Mouse (Mus musculus) ovary, postnatal 14 days (tissue): ENCODE results near the gene Atp6v0b.

Source experiments
- DNase-seq: peaks from one replicate; pipeline ENCODE4 v3.0.0; 2022; ENCODE audit warnings: low spot score

Atp6v0b gene

DNA sequence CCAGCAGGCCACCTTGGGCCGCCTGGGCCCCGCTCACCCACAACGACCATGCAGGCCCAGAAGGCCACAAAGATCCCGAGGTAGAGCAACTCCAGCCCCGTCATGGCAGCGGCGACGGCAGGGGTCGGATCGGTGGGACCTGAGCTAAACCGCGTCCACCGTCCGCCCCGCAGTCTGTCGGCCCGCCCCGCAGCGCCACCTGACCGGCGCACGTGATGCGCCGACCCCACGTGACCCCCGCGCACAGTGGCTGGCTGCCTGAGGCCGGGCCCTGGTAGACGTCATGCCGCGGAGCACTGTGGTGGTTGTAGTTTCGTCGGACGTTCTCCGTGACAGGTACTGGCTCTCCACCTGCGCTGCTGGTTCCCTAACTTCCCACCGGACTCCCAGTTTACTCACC is at the start of gene Atp6v0b:
Atp6v0b (minus strand) TSS at position 201 of the 400 bp plus-strand sequence.
- DNase-seq, result peak; percentile 89

DNA sequence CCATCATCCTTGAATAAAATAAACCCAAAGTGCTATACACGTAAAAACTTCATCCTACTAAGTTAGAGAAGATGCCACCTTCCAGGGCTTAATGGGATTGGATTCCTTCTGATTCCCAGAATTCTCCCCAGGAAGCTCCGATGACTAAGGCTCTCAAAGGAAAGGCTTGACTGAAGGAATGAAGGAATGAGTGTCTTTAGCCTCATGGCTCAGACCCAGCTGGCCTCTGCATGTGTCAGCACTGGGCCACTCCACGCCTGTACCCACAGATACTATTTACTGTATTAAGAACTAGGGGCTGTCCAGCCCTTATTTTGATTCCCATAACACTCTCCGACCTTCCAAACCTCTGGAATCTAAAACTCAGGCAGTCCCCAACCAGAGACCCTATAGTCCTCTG is 46.9 kb upstream of the Atp6v0b start:
- no peak for DNase-seq

DNA sequence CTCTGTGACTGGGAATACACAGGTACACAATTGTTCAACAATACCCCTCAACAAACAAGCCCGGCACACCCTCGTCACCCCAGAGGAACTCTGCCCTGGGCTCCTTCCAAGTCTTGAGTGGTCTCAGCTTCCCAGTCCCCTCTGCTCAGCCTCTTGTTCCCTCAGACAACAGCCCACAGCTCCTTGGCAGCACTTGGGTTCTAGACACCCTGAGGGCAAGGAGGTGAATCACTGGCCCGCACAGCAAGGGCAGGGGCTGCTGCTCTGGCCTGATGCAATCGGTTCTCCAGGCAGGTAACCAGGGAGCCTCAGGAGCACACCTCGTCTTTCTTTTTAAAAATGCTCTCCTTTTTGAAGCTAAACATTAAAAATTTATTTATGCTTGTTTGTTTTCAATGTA is 46.1 kb upstream of the Atp6v0b start:
- DNase-seq, result no peak

DNA sequence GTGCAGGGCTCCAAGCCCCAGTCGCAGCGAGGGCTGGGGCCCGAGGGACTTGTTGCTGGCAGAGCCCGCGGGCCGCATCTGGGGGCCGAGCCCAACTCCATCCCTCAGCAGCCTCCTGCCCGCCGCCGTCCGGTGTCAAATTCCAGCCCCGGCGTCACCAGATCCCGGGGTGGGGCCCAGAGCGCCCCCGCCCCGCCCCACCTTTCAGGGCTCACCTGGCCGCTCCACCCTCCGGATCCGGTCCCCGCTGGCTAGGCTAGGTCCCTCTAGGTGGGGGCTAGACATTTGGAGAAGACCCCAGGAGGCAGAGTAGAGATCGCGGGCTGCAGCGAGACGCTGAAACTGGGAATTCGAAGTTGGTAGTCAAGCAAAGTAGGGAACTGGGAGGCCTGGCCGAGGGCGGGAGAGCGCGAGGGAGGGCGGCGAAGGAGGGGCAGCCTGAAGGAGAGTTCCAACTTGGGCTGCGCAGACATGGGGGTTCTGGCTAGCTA is 42.3 kb upstream of the Atp6v0b start, which contains the start of gene Artn:
Artn (minus strand) TSS at position 373 of the 491 bp plus-strand sequence.
- DNase-seq, result no peak

DNA sequence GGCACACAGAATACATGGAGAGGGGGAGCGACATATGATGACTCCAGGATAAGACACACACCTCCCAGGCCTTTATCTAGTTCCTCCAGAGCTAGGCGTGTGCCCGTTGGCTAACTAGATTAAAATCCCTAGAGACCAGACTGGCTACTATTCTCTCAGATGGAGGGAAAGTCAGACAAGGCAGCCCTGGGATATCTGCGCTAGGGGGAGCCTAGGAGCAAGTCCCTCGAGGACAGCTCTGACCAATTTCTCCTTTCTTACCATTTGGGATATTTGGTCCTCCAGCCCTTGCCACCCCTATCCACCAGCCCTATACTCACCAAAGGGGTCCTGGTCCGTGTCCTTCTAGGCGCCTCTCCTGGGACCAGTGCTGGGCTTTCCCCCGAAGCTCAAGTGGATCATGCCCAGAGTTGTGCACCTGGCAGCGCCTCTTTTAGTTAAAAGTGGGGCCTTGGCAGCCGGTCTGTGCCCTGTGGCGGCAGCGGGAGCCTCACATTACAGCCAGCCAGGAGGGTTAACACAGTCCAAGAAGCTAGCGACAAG is 41.6 kb upstream of the Atp6v0b start:
- no peak for DNase-seq

DNA sequence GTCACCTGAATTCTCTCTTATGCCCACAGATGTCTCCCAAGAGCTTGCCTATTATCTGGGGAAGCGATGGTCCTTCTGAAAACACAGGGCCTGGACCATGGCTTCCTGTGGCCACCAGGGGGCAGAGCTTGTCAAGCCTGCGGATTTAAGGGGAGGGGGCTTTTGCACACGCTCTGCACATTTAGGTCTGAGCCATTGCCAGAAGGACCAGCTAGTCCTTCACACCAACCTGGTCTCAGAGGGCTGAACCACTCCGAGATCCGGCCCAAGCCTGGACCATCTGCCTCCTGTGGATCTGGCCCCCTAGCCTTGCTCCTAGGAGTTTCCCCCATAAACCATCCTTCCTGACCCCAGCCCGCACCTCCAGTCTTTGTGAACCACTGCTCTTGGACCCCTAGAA is 41.1 kb upstream of the Atp6v0b start:
- DNase-seq, result no peak

DNA sequence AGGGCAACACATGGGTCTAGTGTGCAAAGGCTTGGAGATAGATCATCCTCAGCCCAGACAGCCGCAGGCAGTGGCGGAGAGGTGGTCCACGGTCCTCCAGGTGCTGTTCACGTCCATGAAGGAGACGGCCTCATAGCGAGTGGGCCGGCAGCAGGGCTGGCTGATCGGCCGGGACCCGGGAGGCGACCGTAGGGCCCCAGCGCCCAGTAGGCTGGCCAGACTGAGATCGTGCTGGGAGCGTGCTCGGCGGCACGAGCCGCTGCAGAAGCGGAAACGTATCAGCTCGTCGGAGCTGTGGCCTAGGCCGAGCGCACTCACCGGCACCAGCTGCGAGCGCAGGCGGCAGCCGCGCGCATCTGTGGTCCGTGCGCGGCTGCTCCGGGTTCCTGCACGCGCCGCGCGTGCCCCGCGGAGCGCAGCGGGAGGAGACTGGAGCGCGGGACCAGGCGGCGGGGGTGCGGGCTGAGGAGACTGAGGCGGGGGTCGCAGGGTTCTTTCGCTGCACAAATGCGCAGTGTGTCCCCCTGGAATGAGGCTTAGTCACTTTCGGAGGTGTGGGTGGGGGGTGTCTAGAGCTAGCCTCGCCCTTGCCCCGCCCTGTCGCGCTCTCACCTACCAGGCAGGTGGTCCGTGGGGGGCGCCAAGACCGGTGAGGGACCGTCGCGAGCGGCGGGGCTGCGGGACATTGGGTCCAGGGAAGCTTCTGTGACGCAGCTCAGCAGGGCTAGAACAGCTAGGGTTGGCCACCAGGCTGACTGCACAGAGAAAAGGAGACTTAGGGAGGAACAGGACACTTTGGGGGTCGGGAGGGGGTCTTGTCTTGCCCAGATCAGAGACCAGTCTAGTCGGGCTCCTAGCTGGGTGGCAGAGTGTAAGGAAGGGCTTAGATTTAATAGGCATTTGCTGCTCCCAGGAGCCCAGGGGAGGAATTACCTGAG is 39.7 kb upstream of the Atp6v0b start:
- no peak for DNase-seq

DNA sequence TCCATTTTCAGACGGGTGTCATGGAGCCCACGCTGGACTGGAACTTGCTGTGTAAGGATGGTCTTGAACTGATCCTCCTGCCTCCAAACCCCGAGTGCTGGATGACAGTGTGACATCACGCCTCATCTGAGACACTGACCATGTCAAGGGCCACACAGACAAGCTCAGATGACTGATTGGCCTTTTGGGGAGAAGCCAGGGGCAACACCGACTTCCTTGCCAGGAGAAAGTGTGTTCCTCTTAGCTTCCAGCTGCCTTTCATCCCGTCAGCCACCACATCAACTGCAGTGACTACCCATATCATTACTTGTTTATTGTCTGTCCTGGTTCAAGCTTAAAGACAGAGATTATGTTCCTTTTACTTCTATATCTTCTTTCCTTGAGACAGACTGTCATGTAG is 37.8 kb upstream of the Atp6v0b start:
- DNase-seq, result no peak

DNA sequence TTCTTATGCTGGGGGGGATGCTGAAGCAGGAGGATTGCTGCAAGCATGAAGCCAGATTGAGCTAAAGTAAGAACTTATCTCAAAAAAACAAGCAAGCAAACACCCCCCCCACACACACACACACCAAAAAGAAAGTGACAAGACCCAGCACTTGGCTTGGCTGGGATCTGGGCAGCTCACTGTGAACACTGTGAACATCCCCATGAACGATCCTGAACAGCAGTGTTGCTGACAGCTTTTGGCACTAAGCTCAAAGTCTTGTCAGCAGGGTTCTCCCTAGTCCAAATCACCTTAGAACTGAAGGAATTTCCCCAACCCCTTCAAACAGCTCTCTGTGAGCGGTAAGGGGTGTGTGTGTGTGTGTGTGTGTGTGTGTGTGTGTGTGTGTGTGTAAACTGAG is 36.3 kb upstream of the Atp6v0b start:
- DNase-seq, result no peak

DNA sequence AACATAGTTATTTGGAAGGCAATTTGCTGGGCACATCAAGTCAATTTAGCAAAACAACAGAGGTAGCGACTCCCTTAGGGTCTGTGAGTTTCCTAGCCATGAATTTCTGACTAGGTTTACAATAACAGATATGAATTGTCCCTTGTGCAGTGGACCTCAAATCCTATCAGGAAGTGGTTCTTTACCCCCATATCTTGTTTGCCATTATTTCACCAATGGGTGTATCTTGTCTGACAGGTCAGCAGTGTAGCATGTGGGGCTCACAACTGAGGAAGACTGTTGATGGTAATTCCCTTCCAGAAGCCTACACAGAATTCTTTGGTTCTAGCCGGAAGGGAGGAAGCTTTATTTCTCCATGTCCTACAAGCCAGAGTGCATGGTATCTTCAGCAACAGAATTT is 34.2 kb upstream of the Atp6v0b start:
- no peak for DNase-seq

DNA sequence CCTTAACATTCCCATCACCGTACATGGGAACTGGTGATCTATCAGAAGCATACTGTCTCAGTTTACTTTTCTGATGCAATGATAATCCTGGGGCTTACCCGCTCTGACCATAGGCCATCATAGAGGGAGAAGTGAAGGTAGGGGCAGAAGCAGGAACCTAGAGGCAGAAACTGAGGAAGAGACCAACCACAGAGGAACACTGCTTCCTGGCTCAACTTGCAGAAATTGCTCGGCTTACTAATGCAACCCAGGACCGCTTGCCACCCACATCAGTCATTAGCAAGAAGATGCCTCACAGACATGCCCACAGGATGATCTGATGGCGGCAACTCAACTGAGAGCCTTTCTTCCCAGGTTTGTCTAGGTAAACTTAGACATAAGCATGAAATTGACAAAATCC is 31.6 kb upstream of the Atp6v0b start:
- DNase-seq, result no peak

DNA sequence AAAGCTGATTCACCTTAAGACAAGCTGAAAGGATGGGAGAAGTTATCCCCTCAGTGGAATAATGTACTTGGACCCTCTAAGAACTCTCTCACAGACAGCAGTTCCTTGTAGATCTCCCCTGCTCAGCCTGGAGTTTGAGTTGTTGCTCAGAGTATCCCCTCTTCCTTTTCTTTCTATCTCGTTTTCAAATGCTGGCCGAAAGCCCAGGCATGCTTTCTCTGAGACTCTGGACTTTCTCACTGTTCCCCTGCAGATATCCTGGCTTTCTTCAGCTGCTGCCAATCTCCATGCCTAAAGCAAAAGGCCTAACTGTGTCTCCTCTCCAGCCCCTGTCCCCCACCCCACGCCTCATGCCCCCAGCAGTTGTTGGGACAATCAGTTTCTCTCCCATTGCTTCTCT is 31.1 kb upstream of the Atp6v0b start:
- DNase-seq, result no peak

DNA sequence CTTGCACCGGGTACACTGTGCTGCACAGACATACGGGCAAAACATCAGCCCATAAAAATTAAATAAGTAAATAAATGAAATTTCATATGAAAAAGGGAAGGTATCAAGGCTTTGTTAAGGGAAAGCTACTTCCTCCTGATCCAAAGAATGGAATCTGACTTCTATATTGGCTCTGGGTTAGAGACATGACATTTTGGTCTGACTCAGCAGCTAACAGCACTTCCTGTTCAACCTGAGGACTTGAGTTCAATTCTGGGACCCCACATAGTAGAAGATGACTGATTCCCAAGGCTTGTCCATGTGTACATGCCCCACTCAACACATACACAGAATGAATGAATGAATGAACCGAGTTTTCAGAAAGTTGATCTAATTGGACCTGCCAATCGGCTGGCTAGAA is 30.7 kb upstream of the Atp6v0b start:
- no peak for DNase-seq

DNA sequence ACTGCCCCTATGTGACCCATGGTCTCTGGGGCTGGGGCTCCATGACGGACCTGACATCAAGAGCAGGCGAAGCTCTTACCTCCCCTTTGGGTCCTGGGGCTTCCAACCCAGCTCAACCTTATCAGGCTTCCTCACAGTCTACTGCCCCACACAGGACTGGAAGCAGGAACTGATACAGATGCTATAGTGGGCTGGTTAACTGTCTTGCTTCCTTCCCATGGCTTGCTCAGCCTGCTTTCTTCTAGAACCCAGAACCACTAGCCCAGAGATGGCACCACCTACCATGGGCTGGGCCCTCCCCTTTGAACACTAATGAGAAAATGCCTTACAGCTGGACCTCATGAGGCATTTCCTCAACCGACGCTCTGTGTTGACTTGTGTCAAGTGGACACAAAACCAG is 30.3 kb upstream of the Atp6v0b start:
- DNase-seq, result no peak

DNA sequence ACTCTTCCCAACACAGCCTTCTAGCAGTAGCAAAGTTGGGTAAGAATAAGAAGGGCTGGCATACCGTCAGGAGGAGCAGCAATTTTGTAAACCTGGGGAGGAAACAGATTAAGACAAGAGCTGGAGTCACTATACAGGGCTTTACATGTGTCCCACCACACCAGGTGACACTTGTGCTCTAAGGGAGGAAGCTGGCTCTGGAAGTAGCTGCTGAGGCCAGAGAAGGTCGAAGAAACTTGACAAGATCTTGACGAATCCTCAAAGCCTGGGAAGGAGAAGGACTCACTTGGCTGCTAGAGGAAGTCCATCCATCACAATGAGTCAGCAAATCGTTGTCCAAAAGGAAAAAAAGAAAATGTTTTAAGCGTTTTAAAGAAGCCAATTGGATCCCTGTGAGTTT is 29.3 kb upstream of the Atp6v0b start:
- no peak for DNase-seq

DNA sequence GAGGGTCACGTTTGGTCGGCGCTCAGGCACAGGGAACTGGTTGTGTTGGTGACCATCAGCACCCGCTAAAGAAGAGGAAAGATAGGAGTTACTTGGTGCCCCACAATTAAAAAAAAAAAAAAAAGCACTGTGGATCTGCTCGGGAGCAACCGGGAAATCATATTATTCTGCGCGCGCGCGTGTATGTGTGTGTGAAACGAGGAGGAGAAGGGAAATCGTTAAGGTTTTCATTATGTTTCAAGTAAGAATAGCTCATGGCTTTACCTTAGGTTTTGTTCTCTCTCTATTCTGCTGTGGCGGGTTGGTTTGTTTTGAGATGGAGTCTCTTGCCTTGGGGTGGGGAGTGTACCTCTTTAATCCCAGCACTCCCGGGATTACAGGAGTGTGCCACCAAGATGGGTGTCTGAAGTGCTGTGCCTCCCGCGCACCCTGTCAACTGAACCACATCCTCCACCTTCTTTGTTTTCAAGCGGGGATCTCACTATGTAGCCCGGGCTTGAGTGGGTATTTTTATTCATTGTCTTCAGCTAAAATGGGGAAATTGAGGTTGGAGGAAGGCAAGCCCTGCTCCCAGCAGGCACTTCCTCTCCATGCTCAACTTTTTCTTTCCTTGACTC is 28.5 kb upstream of the Atp6v0b start:
- no peak for DNase-seq

DNA sequence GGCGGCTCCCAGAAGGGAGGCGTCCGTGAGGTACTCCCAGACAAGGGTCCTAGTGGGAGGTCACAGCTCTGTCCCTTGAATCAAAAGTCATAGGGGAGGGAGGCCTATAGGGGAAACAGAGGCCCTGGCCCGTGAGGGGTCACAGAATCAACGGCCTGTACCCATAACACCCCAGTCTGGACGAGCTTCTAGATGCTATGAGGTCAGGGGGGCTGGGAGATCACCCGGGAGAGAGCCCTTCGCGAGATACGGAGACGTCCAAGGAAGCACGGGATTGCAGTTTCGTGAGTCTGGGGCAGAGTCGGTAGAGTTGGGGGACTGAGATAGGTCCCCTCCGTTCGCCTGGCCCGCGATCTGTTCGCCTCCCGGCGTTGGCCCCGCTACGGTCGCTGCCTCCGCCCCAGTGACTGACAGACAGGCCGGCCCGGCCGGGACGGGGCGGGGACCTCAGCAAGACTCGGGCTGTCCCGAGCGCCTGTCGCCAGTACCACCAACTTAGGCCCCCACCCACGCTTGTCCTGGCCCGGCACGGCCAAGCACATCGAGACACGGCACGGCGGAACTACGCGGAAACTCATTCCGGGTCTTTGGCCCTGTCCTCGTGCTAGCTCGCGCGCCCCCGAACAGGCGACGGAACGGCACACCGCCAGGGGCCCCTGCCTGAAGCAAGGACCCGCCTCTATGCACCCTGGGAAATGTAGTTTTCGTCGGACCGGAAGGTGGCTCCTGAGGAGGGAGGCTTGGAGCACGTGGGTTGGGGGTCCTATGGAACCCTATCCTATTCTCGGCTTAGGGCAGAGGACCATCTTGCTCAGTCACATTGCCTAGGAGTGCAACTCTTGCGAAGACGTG is 27.7 kb upstream of the Atp6v0b start, which contains the start of gene Ipo13:
Ipo13 (minus strand) TSS at position 409 of the 852 bp plus-strand sequence.
- peak; percentile 93 for DNase-seq

DNA sequence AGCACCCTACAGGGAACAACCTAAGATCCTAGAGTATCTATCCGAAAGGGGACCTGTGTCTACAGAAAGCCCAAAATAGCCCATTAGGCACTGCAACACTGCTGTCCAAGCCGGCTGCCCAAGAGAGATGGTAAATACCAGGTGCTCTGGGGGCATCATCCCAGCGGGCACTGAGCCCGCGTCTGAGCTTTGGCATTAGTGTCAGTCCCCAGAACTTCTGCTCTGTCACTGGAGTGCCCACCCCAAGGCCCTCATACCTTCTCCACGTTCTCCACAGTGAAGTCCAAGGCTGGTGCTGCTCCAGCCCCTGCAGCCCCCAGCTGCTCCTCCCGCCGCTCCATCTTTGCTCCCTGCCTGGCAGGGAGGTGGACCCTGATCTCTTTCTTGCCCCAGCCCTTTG is 26.9 kb upstream of the Atp6v0b start:
- DNase-seq, result no peak

DNA sequence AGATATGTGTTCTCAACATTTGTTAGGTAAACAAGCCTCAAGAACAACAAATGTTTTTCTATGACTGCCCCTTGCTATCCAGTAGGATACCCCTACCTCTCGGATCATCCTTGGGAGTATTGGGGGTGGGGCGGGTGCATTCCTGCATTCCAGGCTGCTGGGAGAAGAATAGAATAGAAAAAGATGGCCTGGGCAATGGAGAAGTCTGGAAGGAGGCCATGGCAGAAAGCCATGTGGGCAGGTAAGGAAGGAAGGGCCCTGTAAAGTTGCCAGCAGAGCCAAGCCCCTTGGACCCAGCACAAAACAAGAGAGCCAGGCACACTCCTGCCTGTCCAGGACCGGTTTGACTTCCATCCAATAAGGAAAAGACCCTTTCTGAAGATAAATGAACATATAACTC is 26.3 kb upstream of the Atp6v0b start:
- DNase-seq, result peak; percentile 49

DNA sequence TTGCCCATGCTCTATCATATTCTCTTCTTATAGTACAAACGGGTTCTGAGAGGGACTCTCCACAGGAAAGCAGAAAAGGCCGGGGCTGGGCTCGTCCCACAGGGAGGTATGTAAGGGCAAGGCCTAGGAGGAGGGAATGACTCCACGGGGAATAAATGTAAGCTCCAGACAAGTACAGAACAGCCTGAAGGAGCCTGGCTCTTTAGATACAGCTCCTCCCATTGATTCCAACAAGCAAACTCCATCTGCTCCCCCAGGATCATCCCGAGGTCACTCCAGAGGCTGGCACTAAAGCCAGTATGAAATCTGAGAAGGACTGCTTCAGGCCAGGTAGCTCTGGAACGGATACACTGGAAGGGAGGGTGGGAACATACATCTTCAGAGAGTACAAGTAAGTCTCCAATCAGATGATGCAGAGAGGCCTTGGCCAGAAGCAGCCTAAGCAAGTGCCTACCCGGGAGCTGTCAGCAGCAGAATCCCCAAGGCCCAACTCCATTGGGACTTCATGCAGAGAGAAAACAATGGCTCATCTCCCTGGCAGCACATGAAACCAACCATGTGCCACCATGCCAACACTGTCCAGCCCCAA is 25.6 kb upstream of the Atp6v0b start:
- DNase-seq, result no peak

DNA sequence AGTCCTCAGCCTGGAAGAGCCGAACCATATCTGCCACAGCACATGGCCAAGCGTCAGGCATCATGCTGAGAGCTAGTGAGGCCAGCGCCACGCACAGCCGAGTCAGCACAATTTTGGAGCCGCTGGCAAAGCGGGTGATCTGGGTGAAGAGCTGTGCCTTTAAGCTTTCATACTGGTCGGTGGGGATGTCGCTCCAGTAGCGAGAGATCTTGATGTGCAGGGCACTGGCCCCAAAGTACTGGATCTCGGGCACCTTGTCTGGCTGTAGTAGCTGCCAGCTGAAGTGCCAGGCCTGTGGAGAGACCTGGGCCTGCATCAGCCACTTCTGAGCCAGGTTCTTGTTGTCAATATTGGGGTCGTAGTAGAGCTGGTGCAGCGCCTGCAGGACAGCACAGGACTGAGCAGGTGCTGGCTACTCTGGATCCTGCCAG is 25.0 kb upstream of the Atp6v0b start:
- DNase-seq, result no peak
